Mouse (Mus musculus) heart, embryonic 14.5 days (tissue): Measurements from ENCODE around the gene Gm6525. TPM values are rescaled to one million over a fixed set of nuclear protein-coding genes. Genes with fewer than 3 reads are reported as not detected.

Experiments
- ATAC-seq: fragments of 200-750 bp; cut with Nextera tagmentation; 2 replicates; pipeline ENCODE4 v1.8.0; 2017; ENCODE audit warnings: low read depth, moderate TSS enrichment; ENCODE audit not compliant: insufficient number of reproducible peaks, insufficient read depth, low FRiP score
- H3K27ac ChIP-seq, 2 experiments: fragments of 200-500 bp in 1 of 2; fragments of 300-500 bp in 1 of 2; sonication (generic) in 1 of 2; replicated peaks in 1 of 2; 2 replicates each; pipeline ENCODE4 v1.5.1; 2012 to 2014; ENCODE audit warnings: low read depth in 2 of 2, low read length in 2 of 2, control low read depth in 1 of 2, mild to moderate bottlenecking in 1 of 2, mixed read lengths in 1 of 2; ENCODE audit not compliant: control insufficient read depth in 1 of 2, insufficient read depth in 1 of 2
- H3K27me3 ChIP-seq: fragments of 300-500 bp; sonication (generic); 2 replicates; pipeline ENCODE4 v1.6.1; 2014; ENCODE audit warnings: mild to moderate bottlenecking, low read length, control low read depth; ENCODE audit not compliant: control insufficient read depth, insufficient read depth
- H3K36me3 ChIP-seq: fragments of 300-500 bp; sonication (generic); 2 replicates; pipeline ENCODE4 v1.6.1; 2014; ENCODE audit warnings: mild to moderate bottlenecking, control low read depth, low read length, mixed read lengths; ENCODE audit not compliant: control insufficient read depth, insufficient read depth
- H3K4me1 ChIP-seq, 2 experiments: fragments of 200-500 bp in 1 of 2; fragments of 300-500 bp in 1 of 2; sonication (generic) in 1 of 2; 2 replicates each; pipeline ENCODE4 v1.6.1; 2012 to 2014; ENCODE audit warnings: low read length in 2 of 2, control low read depth in 1 of 2, mixed read lengths in 1 of 2; ENCODE audit not compliant: control insufficient read depth in 2 of 2, insufficient read depth in 2 of 2
- H3K4me2 ChIP-seq: fragments of 300-500 bp; sonication (generic); 2 replicates; pipeline ENCODE4 v1.6.1; 2014; ENCODE audit warnings: mild to moderate bottlenecking, low read length
- H3K4me3 ChIP-seq, 2 experiments: fragments of 200-500 bp in 1 of 2; fragments of 300-500 bp in 1 of 2; sonication (generic) in 1 of 2; 2 replicates each; pipeline ENCODE4 v1.5.1; 2012 to 2014; ENCODE audit warnings: low read length in 2 of 2, mild to moderate bottlenecking in 2 of 2, control low read depth in 1 of 2, low read depth in 1 of 2, moderate library complexity in 1 of 2; ENCODE audit not compliant: control insufficient read depth in 1 of 2, insufficient read depth in 1 of 2
- H3K9ac ChIP-seq: fragments of 300-500 bp; sonication (generic); 2 replicates; pipeline ENCODE4 v1.6.1; 2014; ENCODE audit warnings: mild to moderate bottlenecking, low read length
- H3K9me3 ChIP-seq: fragments of 300-500 bp; sonication (generic); 2 replicates; pipeline ENCODE4 v1.6.1; 2016; ENCODE audit warnings: low read length, control low read depth; ENCODE audit not compliant: control insufficient read depth
- WGBS: fragments of 180-500 bp; shearing (Covaris S2); extraction: QIAGEN DNeasy Blood & Tissue Kit; methylation state at CpG from one replicate; pipeline ENCODE4 v1.1.7; 2014; 5-methylcytosine and 5-hydroxymethylcytosine counted together
- polyA plus RNA-seq: library from polyadenylated mRNA; unstranded; fragments of >200 nt; fragmentation: Nextera tagmentation; extraction: Ambion mirVana; gene quantifications from 2 replicates; pipeline ENCODE4 v1.2.1, GENCODE M21; 2014

The Gm6525 gene
- 0.32 and 0.39 TPM in 2 replicates for polyA plus RNA-seq

DNA sequence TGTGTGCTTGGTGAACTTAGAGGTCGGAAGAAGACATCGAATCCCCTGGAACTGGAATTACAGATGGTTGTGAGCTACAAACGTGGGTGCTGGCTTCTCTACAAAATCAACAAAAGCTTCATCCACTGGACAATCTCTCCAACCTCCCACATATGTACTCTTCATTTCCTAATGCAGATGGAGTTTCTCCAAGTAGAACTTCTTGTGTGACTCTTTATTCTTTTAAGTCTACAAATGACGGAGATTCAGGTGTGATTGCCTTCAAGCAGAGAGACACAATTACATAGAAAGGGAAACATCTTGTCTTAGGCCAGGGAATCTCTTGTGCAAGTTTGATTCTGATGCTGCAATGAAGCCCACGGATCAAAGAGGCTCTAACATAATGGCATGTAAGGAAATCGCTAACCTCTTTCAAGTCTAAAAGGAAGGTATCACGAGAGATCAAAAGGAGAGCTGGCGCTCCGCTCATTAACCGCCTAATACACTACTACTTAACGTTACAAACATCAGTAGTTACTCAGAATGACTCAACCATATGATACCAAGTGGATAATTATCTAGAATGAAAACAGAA, at the start of gene Gm6525:
Gm6525 (plus strand) TSS at position 524 of the 574 bp plus-strand sequence.
- no peaks in the 10 kb centered on the region for H3K4me1 ChIP-seq
- H3K36me3 ChIP-seq = peaks cover 6% of the 10 kb centered on the region; the same call in 1 of the 2 replicates
- ATAC-seq = no peak
- WGBS = 80% methylated on average over 11 of the region's 11 CpGs
- H3K27me3 ChIP-seq = no peaks in the 10 kb centered on the region
- no peaks in the 10 kb centered on the region for H3K9me3 ChIP-seq
- no peak within 1 kb of the TSS for H3K4me2 ChIP-seq
- no peak within 1 kb of the TSS for H3K27ac ChIP-seq
- no peak within 1 kb of the TSS for H3K4me3 ChIP-seq
- H3K9ac ChIP-seq = no peak within 1 kb of the TSS

DNA sequence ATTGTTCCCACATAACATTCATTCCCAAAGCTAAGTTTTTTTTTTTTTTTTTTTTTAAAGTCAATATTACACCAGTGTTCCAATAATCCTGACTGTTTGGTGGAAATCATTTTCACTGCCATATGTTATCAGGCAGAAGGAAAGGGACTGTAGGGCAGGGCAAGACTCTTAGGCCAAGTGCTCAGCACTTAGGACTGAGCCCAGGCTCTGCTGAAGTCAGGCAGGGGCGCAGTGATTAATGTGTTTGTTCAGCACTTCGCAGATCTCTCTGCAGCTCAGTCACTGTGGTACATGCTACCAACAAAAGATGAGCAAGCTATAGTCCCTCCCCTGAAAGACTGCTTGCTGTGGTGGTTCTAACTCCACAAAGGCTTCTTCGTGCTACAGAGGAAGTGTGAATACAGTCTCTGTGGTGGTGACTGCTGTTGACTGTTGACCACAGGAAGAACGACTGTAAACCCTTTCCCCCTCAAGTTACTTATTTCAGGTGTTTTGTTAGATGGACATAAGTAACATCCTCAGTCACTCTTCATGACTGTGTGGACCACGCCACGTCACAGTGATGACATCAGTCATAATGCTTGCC, 48.1 kb upstream of the Gm6525 start:
- no peak overlapping the region for H3K27ac ChIP-seq

DNA sequence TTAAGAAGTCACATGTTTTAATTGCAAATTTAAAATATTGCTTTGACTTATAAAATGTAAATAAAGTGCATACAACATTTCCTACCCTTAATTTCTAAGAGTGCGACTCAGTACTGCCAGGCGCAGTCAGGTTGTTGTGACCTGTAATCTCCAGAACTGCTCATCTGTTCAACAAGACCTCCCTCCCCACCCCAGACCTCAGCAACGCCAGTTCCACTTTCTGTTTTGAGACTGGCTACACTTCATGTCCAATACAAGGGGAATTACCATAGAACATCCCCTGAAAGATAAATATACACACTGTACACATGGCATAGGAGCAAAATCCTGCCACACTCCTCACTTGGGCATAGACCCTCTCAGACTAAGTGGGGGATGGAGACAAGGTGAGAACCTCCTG, 47.2 kb upstream of the Gm6525 start:
- ATAC-seq = no peak
- Histone ChIP-seq H3K4me1 (no peaks in the 10 kb centered on the region; a peak in 1 of 4 replicates), H3K4me3 (no peak overlapping the region), H3K9me3 (no peaks in the 10 kb centered on the region), H3K27ac (no peak overlapping the region), H3K9ac (no peak overlapping the region), H3K36me3 (no peaks in the 10 kb centered on the region), H3K4me2 (no peak overlapping the region), H3K27me3 (no peaks in the 10 kb centered on the region)
- WGBS = 81% methylated on average over 3 of the region's 3 CpGs

More for the DNA sequence above, 48.1 kb upstream of the Gm6525 start:
- no peak overlapping the region for H3K4me3 ChIP-seq
- H3K4me2 ChIP-seq = no peak overlapping the region
- H3K4me1 ChIP-seq = no peaks in the 10 kb centered on the region; a peak in 1 of 4 replicates
- no peak overlapping the region for H3K9ac ChIP-seq
- no peaks in the 10 kb centered on the region for H3K36me3 ChIP-seq
- no peaks in the 10 kb centered on the region for H3K9me3 ChIP-seq
- no peaks in the 10 kb centered on the region for H3K27me3 ChIP-seq
- no peak for ATAC-seq
- WGBS = 71% methylated on average over 6 of the region's 6 CpGs

DNA sequence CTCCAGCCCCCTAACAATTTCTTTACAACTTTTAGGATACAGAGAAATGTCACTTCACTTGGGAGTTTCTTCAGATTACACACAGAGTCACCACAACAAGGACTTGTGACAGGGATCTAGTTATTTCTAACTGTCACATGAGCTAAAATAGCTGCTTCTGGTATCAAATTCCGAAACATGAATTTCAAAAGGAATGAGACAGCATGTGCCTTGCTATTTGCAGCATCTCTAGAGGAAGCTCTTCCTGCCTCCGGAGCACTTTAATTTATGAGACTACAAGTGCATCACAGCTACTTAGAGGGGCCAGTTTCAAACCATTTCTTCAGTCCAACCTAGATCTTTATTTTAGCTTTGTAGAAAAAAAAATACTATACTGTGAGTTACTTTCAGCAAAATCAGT, 46.5 kb upstream of the Gm6525 start:
- Histone ChIP-seq H3K4me1 (no peaks in the 10 kb centered on the region; a peak in 1 of 4 replicates), H3K9me3 (no peaks in the 10 kb centered on the region), H3K27ac (no peak overlapping the region), H3K9ac (no peak overlapping the region), H3K27me3 (no peaks in the 10 kb centered on the region), H3K4me3 (no peak overlapping the region), H3K4me2 (no peak overlapping the region), H3K36me3 (no peaks in the 10 kb centered on the region)
- WGBS = 80% methylated on average over 2 of the region's 2 CpGs
- ATAC-seq = no peak

DNA sequence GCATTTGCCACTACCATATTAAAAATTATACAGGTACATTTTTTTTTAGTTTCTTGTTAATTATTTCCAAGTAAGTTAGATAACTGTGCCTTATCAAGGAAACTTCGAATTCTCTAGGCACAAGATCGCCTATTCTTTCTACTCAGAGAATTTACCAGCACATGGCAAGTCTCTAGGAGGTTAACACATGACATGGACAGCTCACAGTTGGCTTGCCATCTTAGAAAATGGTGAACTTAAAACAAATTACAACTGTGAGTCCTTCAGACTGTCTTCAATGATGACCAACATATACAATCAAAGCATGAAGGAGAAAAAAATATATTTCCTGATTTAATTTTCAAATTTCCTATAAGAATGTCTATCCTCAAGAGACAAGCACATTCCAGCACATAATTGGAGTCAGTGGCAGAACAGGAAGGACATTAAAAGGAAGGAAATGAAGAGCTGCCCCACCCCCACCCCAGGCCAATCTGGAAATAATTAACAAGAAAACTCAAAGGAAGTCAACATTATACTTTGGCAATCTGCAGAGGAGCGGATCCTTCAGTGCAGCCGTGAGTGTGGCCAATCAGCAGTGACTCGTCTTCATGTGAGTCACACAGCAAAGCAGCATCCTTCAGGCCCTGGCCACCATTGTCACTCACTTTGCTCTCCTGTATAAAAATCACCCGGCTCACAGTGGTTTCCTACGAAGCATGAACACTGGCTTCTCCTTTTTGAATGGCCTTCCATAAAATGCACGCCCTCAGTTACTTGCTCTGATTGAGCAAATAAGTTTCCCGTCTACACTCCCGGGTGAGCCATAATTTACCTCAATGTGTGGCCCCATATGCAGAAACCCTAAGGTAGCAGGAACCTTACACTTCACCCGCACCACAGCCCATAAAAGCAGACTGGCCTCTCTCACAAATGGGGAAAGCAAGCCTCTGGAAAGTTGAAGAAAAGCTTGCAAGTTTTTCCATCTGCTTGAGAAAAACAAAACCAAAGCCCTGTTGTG, 44.7 kb upstream of the Gm6525 start:
- no peaks in the 10 kb centered on the region for H3K9me3 ChIP-seq
- no peak overlapping the region for H3K9ac ChIP-seq
- H3K27me3 ChIP-seq = no peaks in the 10 kb centered on the region
- no peak overlapping the region for H3K27ac ChIP-seq
- H3K4me2 ChIP-seq = no peak overlapping the region
- H3K4me3 ChIP-seq = no peak overlapping the region
- H3K4me1 ChIP-seq = no peaks in the 10 kb centered on the region; a peak in 1 of 4 replicates
- ATAC-seq = no peak
- WGBS = 70% methylated on average over 11 of the region's 11 CpGs
- no peaks in the 10 kb centered on the region for H3K36me3 ChIP-seq

DNA sequence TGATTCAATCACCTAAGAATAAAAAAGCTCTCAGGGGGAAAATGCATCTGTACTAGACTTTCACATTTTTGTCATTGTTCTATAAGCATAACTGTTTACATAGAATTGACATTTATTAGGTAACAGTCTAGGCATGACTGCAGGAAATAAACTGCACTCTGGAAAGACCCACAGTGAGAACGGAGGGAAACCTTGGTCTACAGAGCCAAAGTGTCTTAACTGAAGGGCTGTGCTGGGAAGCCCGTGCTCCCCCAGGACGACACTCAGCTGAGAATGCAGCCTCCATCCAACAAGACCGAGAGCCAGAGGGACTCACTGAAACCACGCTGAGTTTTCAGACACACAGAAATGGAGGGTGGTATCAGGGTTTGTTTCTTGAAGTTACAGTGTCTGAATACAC, 43.1 kb upstream of the Gm6525 start:
- Histone ChIP-seq H3K27ac (no peak overlapping the region), H3K4me1 (no peaks in the 10 kb centered on the region; a peak in 2 of 4 replicates), H3K4me2 (no peak overlapping the region), H3K9me3 (no peaks in the 10 kb centered on the region), H3K9ac (no peak overlapping the region), H3K4me3 (no peak overlapping the region), H3K36me3 (no peaks in the 10 kb centered on the region), H3K27me3 (no peaks in the 10 kb centered on the region)
- no peak for ATAC-seq
- WGBS = 71% methylated on average over 5 of the region's 5 CpGs

DNA sequence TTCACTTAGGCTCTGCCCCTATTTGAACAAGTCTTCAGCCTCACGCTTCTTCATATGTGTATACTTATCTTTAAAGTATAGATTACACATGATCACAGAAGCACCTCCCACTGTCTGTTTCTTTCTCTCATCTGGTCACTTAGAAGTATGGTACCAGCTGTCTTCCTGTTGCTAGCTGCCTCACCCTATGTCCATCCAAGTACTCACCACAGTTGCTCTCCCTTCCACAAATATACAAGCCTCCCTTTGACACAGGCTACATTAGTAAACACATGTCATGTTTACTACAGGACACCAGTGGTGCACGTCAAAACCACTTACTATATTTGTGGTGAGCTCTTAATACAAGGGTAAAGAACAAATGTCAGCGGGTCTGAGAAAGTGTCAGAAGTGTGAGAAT, 42.5 kb upstream of the Gm6525 start:
- H3K4me3 ChIP-seq = no peak overlapping the region
- H3K9me3 ChIP-seq = no peaks in the 10 kb centered on the region
- H3K4me1 ChIP-seq = no peaks in the 10 kb centered on the region; a peak in 2 of 4 replicates
- 77% methylated on average over 3 of the region's 3 CpGs for WGBS
- no peaks in the 10 kb centered on the region for H3K27me3 ChIP-seq
- H3K36me3 ChIP-seq = no peaks in the 10 kb centered on the region
- ATAC-seq = no peak
- H3K4me2 ChIP-seq = no peak overlapping the region
- no peak overlapping the region for H3K27ac ChIP-seq
- no peak overlapping the region for H3K9ac ChIP-seq
